Mouse (Mus musculus) MEL (cell line): ENCODE results near the gene Srrm2. TPM values are rescaled to one million over a fixed set of nuclear protein-coding genes. Genes with fewer than 3 reads are reported as not detected.

Experiments
- DNase-seq: peaks from one replicate; pipeline ENCODE4 v3.0.0; 2011; ENCODE audit warnings: low read depth, low spot score
- H3K27ac ChIP-seq: 2 replicates; pipeline ENCODE4 v1.5.1; 2012; ENCODE audit warnings: low read depth, mild to moderate bottlenecking, control low read depth, low read length, moderate library complexity; ENCODE audit not compliant: control insufficient read depth
- H3K27me3 ChIP-seq, 2 experiments: fragments of 150-350 bp in 1 of 2; sonication (generic) in 1 of 2; 2 replicates each; pipeline ENCODE4 v1.6.1; 2012; ENCODE audit warnings: low read length in 2 of 2, mild to moderate bottlenecking in 2 of 2, improper control_type of control experiment in 1 of 2, moderate library complexity in 1 of 2; ENCODE audit not compliant: insufficient read depth in 2 of 2, control insufficient read depth in 1 of 2
- H3K36me3 ChIP-seq, 2 experiments: 2 replicates each; pipeline ENCODE4 v1.6.1; 2012 to 2014; ENCODE audit warnings: low read length in 2 of 2, improper control_type of control experiment in 1 of 2, inconsistent platforms in 1 of 2, mild to moderate bottlenecking in 1 of 2; ENCODE audit not compliant: insufficient read depth in 2 of 2, control insufficient read depth in 1 of 2
- H3K4me1 ChIP-seq, 2 experiments: fragments of 150-350 bp in 1 of 2; sonication (generic) in 1 of 2; 2 replicates each; pipeline ENCODE4 v1.6.1; 2012; ENCODE audit warnings: low read length in 2 of 2, improper control_type of control experiment in 1 of 2, mild to moderate bottlenecking in 1 of 2; ENCODE audit not compliant: insufficient read depth in 2 of 2, control insufficient read depth in 1 of 2
- H3K4me3 ChIP-seq, 2 experiments: fragments of 150-350 bp in 1 of 2; sonication (generic) in 1 of 2; 2 replicates each; pipeline ENCODE4 v1.5.1; 2012; ENCODE audit warnings: low read depth in 2 of 2, low read length in 2 of 2, mild to moderate bottlenecking in 2 of 2, moderate library complexity in 2 of 2, control low read depth in 1 of 2, improper control_type of control experiment in 1 of 2; ENCODE audit not compliant: control insufficient read depth in 1 of 2, insufficient read depth in 1 of 2
- H3K79me2 ChIP-seq: 2 replicates; pipeline ENCODE4 v1.6.1; 2012; ENCODE audit warnings: mild to moderate bottlenecking, low read length, moderate library complexity; ENCODE audit not compliant: control insufficient read depth, poor library complexity, insufficient read depth
- H3K9ac ChIP-seq: 2 replicates; pipeline ENCODE4 v1.6.1; 2012; ENCODE audit warnings: low read depth, mild to moderate bottlenecking, control low read depth, low read length, moderate library complexity; ENCODE audit not compliant: control insufficient read depth, poor library complexity, severe bottlenecking
- H3K9me3 ChIP-seq: fragments of 150-350 bp; sonication (generic); replicated peaks from 2 replicates; pipeline ENCODE4 v1.6.1; 2012; ENCODE audit warnings: mild to moderate bottlenecking, low read length, improper control_type of control experiment, moderate library complexity; ENCODE audit not compliant: insufficient read depth
- BHLHE40 ChIP-seq: IDR thresholded peaks from 2 replicates; pipeline ENCODE4 v1.6.1; 2012; ENCODE audit warnings: low read depth, mild to moderate bottlenecking, inconsistent platforms, low read length, improper control_type of control experiment, borderline replicate concordance
- CHD1 ChIP-seq: IDR thresholded peaks from 2 replicates; pipeline ENCODE4 v1.6.1; 2012; ENCODE audit warnings: low read depth, mild to moderate bottlenecking, inconsistent platforms, low read length, improper control_type of control experiment
- CHD2 ChIP-seq: IDR thresholded peaks from 2 replicates; pipeline ENCODE4 v1.6.1; 2011; ENCODE audit warnings: low read length, improper control_type of control experiment
- CTCF ChIP-seq, 3 experiments: IDR thresholded peaks in 2 of 3; conservative IDR thresholded peaks in 1 of 3; 2 replicates each; pipeline ENCODE4 v1.5.1; 2011 to 2012; ENCODE audit warnings: low read length in 3 of 3, low read depth in 2 of 3, mild to moderate bottlenecking in 2 of 3, improper control_type of control experiment in 1 of 3, inconsistent platforms in 1 of 3, mixed read lengths in 1 of 3, moderate library complexity in 1 of 3; ENCODE audit not compliant: control insufficient read depth in 1 of 3, insufficient read depth in 1 of 3, poor library complexity in 1 of 3, severe bottlenecking in 1 of 3
- E2F4 ChIP-seq: IDR thresholded peaks from 2 replicates; pipeline ENCODE4 v1.6.1; 2011; ENCODE audit warnings: low read depth, low read length, improper control_type of control experiment, borderline replicate concordance
- EP300 ChIP-seq, 2 experiments: IDR thresholded peaks; 2 replicates each; pipeline ENCODE4 v1.6.1; 2011; ENCODE audit warnings: improper control_type of control experiment in 2 of 2, low read length in 2 of 2, low read depth in 1 of 2, mild to moderate bottlenecking in 1 of 2
- GABPA ChIP-seq: IDR thresholded peaks from 2 replicates; pipeline ENCODE4 v1.6.1; 2012; ENCODE audit warnings: low read depth, mild to moderate bottlenecking, inconsistent platforms, low read length, improper control_type of control experiment, moderate library complexity
- JUND ChIP-seq: IDR thresholded peaks from 2 replicates; pipeline ENCODE4 v1.6.1; 2011; ENCODE audit warnings: low read depth, mild to moderate bottlenecking, improper control_type of control experiment, low read length
- MAFK ChIP-seq: IDR thresholded peaks from 2 replicates; pipeline ENCODE4 v1.6.1; 2011; ENCODE audit warnings: low read depth, mild to moderate bottlenecking, low read length, improper control_type of control experiment, borderline replicate concordance
- MEF2A ChIP-seq: IDR thresholded peaks from 2 replicates; pipeline ENCODE4 v1.6.1; 2014; ENCODE audit warnings: low read depth, mild to moderate bottlenecking, inconsistent platforms, low read length, improper control_type of control experiment; ENCODE audit not compliant: poor library complexity, insufficient replicate concordance, severe bottlenecking; ENCODE audit errors: extremely low read depth
- MYB ChIP-seq: IDR thresholded peaks from 2 replicates; pipeline ENCODE4 v1.6.1; 2011; ENCODE audit warnings: mild to moderate bottlenecking, low read depth, low read length, improper control_type of control experiment
- NELFE ChIP-seq: IDR thresholded peaks from 2 replicates; pipeline ENCODE4 v1.6.1; 2011; ENCODE audit warnings: low read depth, low read length, improper control_type of control experiment
- NRF1 ChIP-seq: IDR thresholded peaks from 2 replicates; pipeline ENCODE4 v1.6.1; 2014; ENCODE audit warnings: low read depth, mild to moderate bottlenecking, inconsistent platforms, low read length, improper control_type of control experiment, moderate library complexity; ENCODE audit not compliant: poor library complexity, insufficient read depth, severe bottlenecking
- POLR2A ChIP-seq, 2 experiments: IDR thresholded peaks; 2 replicates each; pipeline ENCODE4 v1.6.1; 2011 to 2012; ENCODE audit warnings: low read length in 2 of 2, mild to moderate bottlenecking in 2 of 2, control low read depth in 1 of 2, improper control_type of control experiment in 1 of 2, low read depth in 1 of 2, moderate library complexity in 1 of 2; ENCODE audit not compliant: control insufficient read depth in 1 of 2, insufficient read depth in 1 of 2, poor library complexity in 1 of 2
- POLR2AphosphoS5 ChIP-seq: IDR thresholded peaks from 2 replicates; pipeline ENCODE4 v1.6.1; 2012; ENCODE audit warnings: low read depth, borderline replicate concordance, mild to moderate bottlenecking, inconsistent platforms, low read length, moderate library complexity, mixed read lengths
- RCOR1 ChIP-seq: IDR thresholded peaks from 2 replicates; pipeline ENCODE4 v1.6.1; 2012; ENCODE audit warnings: low read depth, mild to moderate bottlenecking, inconsistent platforms, low read length, improper control_type of control experiment
- TBP ChIP-seq: IDR thresholded peaks from 2 replicates; pipeline ENCODE4 v1.8.0; 2011; ENCODE audit warnings: low read depth, low read length, improper control_type of control experiment
- TCF12 ChIP-seq: IDR thresholded peaks from 2 replicates; pipeline ENCODE4 v1.6.1; 2014; ENCODE audit warnings: low read depth, mild to moderate bottlenecking, inconsistent platforms, low read length, improper control_type of control experiment, moderate library complexity
- UBTF ChIP-seq: IDR thresholded peaks from 2 replicates; pipeline ENCODE4 v1.6.1; 2012; ENCODE audit warnings: low read depth, mild to moderate bottlenecking, inconsistent platforms, low read length, improper control_type of control experiment, moderate library complexity, borderline replicate concordance; ENCODE audit not compliant: insufficient read depth
- USF2 ChIP-seq, 2 experiments: IDR thresholded peaks; 2 replicates each; pipeline ENCODE4 v1.6.1; 2011 to 2012; ENCODE audit warnings: improper control_type of control experiment in 2 of 2, low read length in 2 of 2, borderline replicate concordance in 1 of 2, inconsistent platforms in 1 of 2, low read depth in 1 of 2, mild to moderate bottlenecking in 1 of 2; ENCODE audit not compliant: insufficient read depth in 1 of 2
- polyA plus RNA-seq, 2 experiments: library from polyadenylated mRNA; stranded (reverse) in 1 of 2; unstranded in 1 of 2; fragments of >175 nt in 1 of 2; fragments of >200 nt in 1 of 2; gene quantifications; 2 replicates each; pipeline versions ENCODE4 v1.2.1 to v1.2.4; 2012; ENCODE audit warnings: low replicate concordance in 2 of 2, low read depth in 1 of 2; ENCODE audit not compliant: insufficient read length in 2 of 2, insufficient read depth in 1 of 2, missing spikeins in 1 of 2
- total RNA-seq: library from RNA; depleted of rRNA; stranded (reverse); fragments of 300-350 nt; gene quantifications from 2 replicates; pipeline ENCODE4 v1.2.3, GENCODE M21; 2012

The Srrm2 gene
- total and polyA plus RNA-seq, 3 experiments: 56.2 to 988 (median 505) TPM

GRCm38 (mm10) chr17:23806867-23807266 is 16.5 kb downstream of the Srrm2 start:
- Histone ChIP-seq H3K36me3 (peaks cover 23 to 34% of the 10 kb centered on the region in 2 experiments), H3K27ac (no peak overlapping the region), H3K27me3 (no peaks in the 10 kb centered on the region), H3K9ac (no peak overlapping the region), H3K9me3 (no peaks in the 10 kb centered on the region), H3K4me1 (peaks cover under 1 to 5% of the 10 kb centered on the region in 2 experiments; a peak in 3 of 4 replicates), H3K79me2 (peaks cover 60% of the 10 kb centered on the region), H3K4me3 (no peak overlapping the region)
- DNase-seq: no peak
- TF ChIP-seq RCOR1 (no peak), CTCF (IDR thresholded peaks at IDR 0.05 in 2 of 3, conservative IDR thresholded peaks at IDR 0.05 in 1 of 3; ENCODE audit: control insufficient read depth in 1 of 3, insufficient read depth in 1 of 3, low read depth in 2 of 3, low read length in 3 of 3, poor library complexity in 1 of 3, severe bottlenecking in 1 of 3) (no peak), TCF12 (no peak), EP300 (IDR thresholded peaks at IDR 0.05; ENCODE audit: low read depth in 1 of 2, low read length in 2 of 2) (no peak), POLR2A (IDR thresholded peaks at IDR 0.05; ENCODE audit: control insufficient read depth in 1 of 2, insufficient read depth in 1 of 2, low read depth in 1 of 2, low read length in 2 of 2, poor library complexity in 1 of 2) (no peak), NELFE (no peak), CHD2 (no peak), MYB (no peak), NRF1 (no peak), POLR2AphosphoS5 (no peak), USF2 (IDR thresholded peaks at IDR 0.05; ENCODE audit: borderline replicate concordance in 1 of 2, insufficient read depth in 1 of 2, low read depth in 1 of 2, low read length in 2 of 2) (no peak), MEF2A (no peak), JUND (no peak), TBP (no peak), CHD1 (no peak), BHLHE40 (no peak), GABPA (no peak), E2F4 (no peak), MAFK (no peak)

GRCm38 (mm10) chr17:23807918-23808317 is 17.6 kb downstream of the Srrm2 start:
- Histone ChIP-seq H3K4me3 (no peak overlapping the region), H3K79me2 (peaks cover 59% of the 10 kb centered on the region), H3K4me1 (peaks cover 0 to 5% of the 10 kb centered on the region in 2 experiments; a peak in 1 of 4 replicates), H3K27me3 (no peaks in the 10 kb centered on the region), H3K36me3 (peaks cover 23 to 44% of the 10 kb centered on the region in 2 experiments), H3K9me3 (no peaks in the 10 kb centered on the region), H3K9ac (no peak overlapping the region), H3K27ac (no peak overlapping the region)
- DNase-seq: no peak
- TF ChIP-seq UBTF: no peak
